Mouse (Mus musculus): ENCODE measurements around the gene Lman1l. TPM values are rescaled to one million over a fixed set of nuclear protein-coding genes. Genes with fewer than 3 reads are reported as not detected.

The Lman1l gene
- total RNA-seq, 2 experiments from 2014 or later, result not detected

Other genes with a start within 250 kb of the Lman1l start
- gene Ppcdc, start 180.7 kb downstream of the Lman1l start, total RNA-seq (2021), result 10 to 100 TPM; 16.8 to 17.3 TPM
- 100 to 1,000 TPM; 381 to 382 TPM for gene Scamp5, start 152.7 kb downstream of the Lman1l start, total RNA-seq (2021)
- gene Rpp25, start 116.7 kb downstream of the Lman1l start, total RNA-seq (2021), result 10 to 100 TPM; 12.8 to 13.3 TPM
- gene Cox5a, start 99.5 kb downstream of the Lman1l start, total RNA-seq (2021), result 100 to 1,000 TPM; 372 to 373 TPM
- 10 to 100 TPM; 16.5 to 24.3 TPM for gene Fam219b, start 83.2 kb downstream of the Lman1l start, total RNA-seq (2021)
- 10 to 100 TPM; 68.8 to 70.9 TPM for gene Mpi, start 68.0 kb downstream of the Lman1l start, total RNA-seq (2021)
- 10 to 100 TPM; 24.2 to 24.9 TPM for gene Scamp2, start 59.8 kb downstream of the Lman1l start, total RNA-seq (2021)
- 10 to 100 TPM; 24.0 to 32.2 TPM for gene Ulk3, start 31.3 kb downstream of the Lman1l start, total RNA-seq (2021)
- gene Cplx3, start 14.5 kb downstream of the Lman1l start, total RNA-seq (2021), result 1 to 10 TPM; 1.9 to 4.7 TPM
- gene Csk, start 32.9 kb upstream of the Lman1l start, total RNA-seq (2021), result 10 to 100 TPM; 36.4 to 37.1 TPM
- not detected for gene Cyp1a2, start 62.9 kb upstream of the Lman1l start, total RNA-seq (2021)
- under 1 TPM; 0.12 to 0.13 TPM for gene Cyp1a1, start 67.2 kb upstream of the Lman1l start, total RNA-seq (2021)
- gene Edc3, start 87.8 kb upstream of the Lman1l start, total RNA-seq (2021), result 10 to 100 TPM; 14.7 to 14.8 TPM
- gene Clk3, start 145.1 kb upstream of the Lman1l start, total RNA-seq (2021), result 10 to 100 TPM; 75.3 to 76.6 TPM
- 1 to 10 TPM; 6.7 to 7.4 TPM for gene Arid3b, start 216.0 kb upstream of the Lman1l start, total RNA-seq (2021)